ENCODE assay signal across 22 mouse cellular contexts in the genomic region with DNA sequence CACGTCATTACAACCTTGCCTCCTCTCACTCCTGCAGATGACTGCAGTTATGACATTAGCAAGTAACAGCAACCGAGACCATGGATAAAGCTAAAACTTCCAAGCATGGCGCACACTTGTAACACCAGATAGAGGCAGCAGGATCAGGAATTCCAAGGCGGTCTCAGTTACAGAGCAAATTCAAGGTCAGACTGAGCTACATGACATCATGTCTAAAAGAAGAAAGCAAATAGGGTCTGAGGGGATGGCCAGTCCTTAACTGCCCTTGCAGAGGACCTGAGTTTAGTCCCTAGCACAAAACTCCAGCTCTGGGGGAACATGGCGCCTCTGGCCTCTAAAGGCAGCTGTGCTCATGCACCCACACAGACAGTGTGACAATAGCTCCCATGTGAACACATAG. TPM values are rescaled to one million over a fixed set of nuclear protein-coding genes. Genes with fewer than 3 reads are reported as not detected.
"Had no signal": no experiment of that assay in that cellular context is flagged by ENCODE, and none has a peak within 500 bp of the region (broad histone marks: within the 10 kb centered on the region; RNA-seq: fewer than 3 reads in every experiment).

No protein-coding gene starts in this region.

- H3K4me2 ChIP-seq: limb, embryonic 13.5 days; liver, embryonic 12.5 days; liver, embryonic 15.5 days; midbrain, embryonic 11.5 days had no signal

- H3K4me3 ChIP-seq: layer of hippocampus, adult 2 months; limb, embryonic 10.5 days; limb, embryonic 13.5 days; liver, embryonic 12.5 days; liver, embryonic 15.5 days had no signal

- ATAC-seq: liver, embryonic 12.5 days had no signal

- DNase-seq: kidney, postnatal 25 days; layer of hippocampus, adult 9-11 months; liver; midbrain, embryonic 14.5 days; thymus, adult 18-20 months; thymus, postnatal 36 days had no signal

- H3K9ac ChIP-seq: limb, embryonic 13.5 days; liver, embryonic 12.5 days; liver, embryonic 15.5 days had no signal

- H3K27me3 ChIP-seq: limb, embryonic 13.5 days; liver, embryonic 12.5 days; liver, embryonic 15.5 days had no signal

- H3K9me3 ChIP-seq: limb, embryonic 10.5 days; limb, embryonic 13.5 days; liver, embryonic 12.5 days; liver, embryonic 15.5 days had no signal

- H3K4me1 ChIP-seq: limb, embryonic 10.5 days; limb, embryonic 13.5 days; liver, embryonic 12.5 days; liver, embryonic 15.5 days had no signal

- H3K27ac ChIP-seq: kidney, postnatal 0 days; layer of hippocampus, adult 2 months; limb, embryonic 10.5 days; limb, embryonic 13.5 days; liver, embryonic 12.5 days; liver, embryonic 15.5 days had no signal

RNA-seq across cellular contexts. Expression of gene Ocm, which starts 32.6 kb away (rescaled TPM):
- total RNA-seq: layer of hippocampus, adult 2 months; layer of hippocampus, postnatal 25 days; megakaryocyte progenitor cell, adult 5-6 weeks; megakaryocyte-erythroid progenitor cell, adult 5-6 weeks; midbrain, postnatal 0 days had no signal
- polyA plus RNA-seq: limb, embryonic 10.5 days; limb, embryonic 13.5 days; liver, embryonic 12.5 days; liver, embryonic 15.5 days; midbrain, embryonic 11.5 days; midbrain, embryonic 14.5 days; neural tube, embryonic 11.5 days; neural tube, embryonic 14.5 days; spleen, adult 2 months; testis, adult 2 months; urinary bladder, adult 2 months had no signal
